Mouse (Mus musculus) megakaryocyte, embryonic 14.5 days (primary cell): ENCODE data around the gene Tdrd9.

Source experiments
- FLI1 ChIP-seq: IDR thresholded peaks from 2 replicates; pipeline ENCODE4 v1.6.1; 2012; ENCODE audit warnings: low read length, inconsistent platforms, mixed read lengths
- GATA1 ChIP-seq: IDR thresholded peaks from 3 replicates; pipeline ENCODE4 v1.6.1; 2012; ENCODE audit warnings: mixed read lengths, low read length, inconsistent platforms, borderline replicate concordance

DNA sequence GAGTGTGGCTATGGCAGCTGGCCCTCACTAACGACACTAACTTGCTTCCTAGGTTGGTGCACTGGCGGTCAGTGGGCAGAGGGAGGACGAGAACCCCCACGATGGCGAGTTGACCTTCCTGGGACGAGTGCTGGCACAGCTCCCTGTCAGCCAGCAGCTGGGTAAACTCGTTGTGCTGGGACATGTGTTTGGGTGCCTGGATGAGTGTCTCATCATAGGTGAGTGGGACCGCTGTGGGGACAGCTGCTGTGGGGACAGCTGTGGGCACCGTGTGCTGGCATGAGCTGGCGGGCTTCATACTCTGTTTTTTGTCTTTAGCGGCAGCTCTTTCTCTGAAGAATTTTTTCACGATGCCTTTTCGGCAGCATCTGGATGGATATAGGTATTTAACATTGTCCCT is 54.1 kb downstream of the Tdrd9 start:
- no peak for TF ChIP-seq FLI1
- no peak for TF ChIP-seq GATA1
